Mouse (Mus musculus): ENCODE measurements around the gene Abcb1b.

DNA sequence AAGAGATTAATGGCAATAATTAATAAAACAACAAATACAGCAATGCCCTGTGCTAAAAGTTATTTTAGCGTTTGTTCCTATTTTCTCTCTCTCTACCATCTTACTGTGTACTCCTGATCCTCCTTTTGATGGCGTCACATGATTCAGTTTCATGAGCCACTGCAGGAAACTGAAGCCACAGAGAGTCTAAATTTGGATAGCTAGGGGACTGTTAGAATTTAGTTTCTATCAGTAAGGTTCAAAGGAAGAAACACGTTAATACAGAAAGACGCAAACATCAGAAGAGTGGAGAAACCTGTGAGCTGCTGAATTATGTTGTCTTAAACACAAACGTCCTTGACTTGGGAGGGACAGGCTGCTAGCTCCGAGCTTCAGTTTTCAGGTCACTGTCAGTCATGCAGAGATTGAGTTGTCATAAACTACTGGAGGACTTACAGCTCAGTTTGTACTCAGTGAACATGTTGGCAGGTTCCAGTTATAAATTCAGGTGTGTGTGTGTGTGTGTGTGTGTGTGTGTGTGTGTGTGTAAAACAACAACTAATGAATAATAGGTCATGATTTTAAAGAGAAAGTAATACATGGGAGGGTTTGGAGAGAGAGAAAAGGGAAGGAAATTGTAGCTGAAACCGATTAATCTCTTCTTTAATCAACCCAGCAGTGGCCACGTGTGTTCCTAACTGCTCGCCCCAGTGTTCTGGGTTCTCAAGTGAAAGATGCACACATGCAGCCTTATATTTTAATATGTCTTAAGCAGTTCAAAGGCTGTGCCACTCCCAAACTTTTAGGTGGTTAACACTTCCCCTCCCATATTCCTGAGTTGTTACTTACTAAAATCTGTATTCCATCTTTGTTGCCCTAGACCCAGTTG, 9.4 kb downstream of the Abcb1b start:
- no peak for TF ChIP-seq POLR2A (IDR thresholded peaks at IDR 0.05; ENCODE audit: low read depth, low read length)
- no peak for TF ChIP-seq CTCF (IDR thresholded peaks at IDR 0.05; ENCODE audit: extremely low read depth, insufficient read depth, insufficient read length, insufficient replicate concordance)

All from spleen, adult 2 months (tissue).